In genomic region chr1:92958999-92959398, GRCm38 (mm10) we compare ENCODE assay signal across 22 mouse cellular contexts. TPM values are rescaled to one million over a fixed set of nuclear protein-coding genes. Genes with fewer than 3 reads are reported as not detected.
DNase-seq lines count a peak whose midpoint lies in the region; ATAC-seq and TF ChIP-seq lines count a peak whose summit lies in the region.
"Had no signal": no experiment of that assay in that cellular context is flagged by ENCODE, and none has a peak within 500 bp of the region (broad histone marks: within the 10 kb centered on the region; RNA-seq: fewer than 3 reads in every experiment).

No protein-coding gene starts in this region.

- no peak for TF ChIP-seq POLR2A in lung, adult 2 months (IDR thresholded peaks at IDR 0.05; ENCODE audit: borderline replicate concordance, extremely low read depth, low read depth, low read length)
- TF ChIP-seq POLR2A in MEL (IDR thresholded peaks at IDR 0.05; ENCODE audit: control insufficient read depth in 1 of 2, insufficient read depth in 1 of 2, low read depth in 1 of 2, low read length in 2 of 2, poor library complexity in 1 of 2) = no peak

- no peaks in the 10 kb centered on the region for H3K9me3 ChIP-seq in MEL (replicated peaks; ENCODE audit: insufficient read depth, low read length)
- H3K9me3 ChIP-seq: embryonic facial prominence, embryonic 10.5 days; forebrain, embryonic 13.5 days; heart, embryonic 10.5 days; hindbrain, embryonic 13.5 days had no signal

- no peak overlapping the region for H3K27ac ChIP-seq in MEL (ENCODE audit: control insufficient read depth, low read depth, low read length)
- H3K27ac ChIP-seq: embryonic facial prominence, embryonic 10.5 days; forebrain, embryonic 13.5 days; heart, embryonic 10.5 days; hindbrain, embryonic 13.5 days; hindbrain, postnatal 0 days had no signal

- H3K36me3 ChIP-seq in MEL (ENCODE audit: control insufficient read depth in 1 of 2, insufficient read depth in 2 of 2, low read length in 2 of 2) = peaks cover 0 to 4% of the 10 kb centered on the region in 2 experiments; a peak in 1 of 4 replicates
- H3K36me3 ChIP-seq: embryonic facial prominence, embryonic 10.5 days; heart, embryonic 10.5 days; hindbrain, embryonic 13.5 days had no signal

- no peak for TF ChIP-seq EP300 in MEL (IDR thresholded peaks at IDR 0.05; ENCODE audit: low read depth in 1 of 2, low read length in 2 of 2)

- 42% methylated on average over 1 of the region's 1 CpGs for WGBS in lung, adult 2 months

- peaks cover 2 to 3% of the 10 kb centered on the region in 2 experiments; a peak in 2 of 4 replicates for H3K27me3 ChIP-seq in MEL (ENCODE audit: control insufficient read depth in 1 of 2, insufficient read depth in 2 of 2, low read length in 2 of 2)
- H3K27me3 ChIP-seq: forebrain, embryonic 13.5 days; hindbrain, embryonic 13.5 days had no signal

- peak; percentile 2 for DNase-seq in heart, postnatal 4 days
- no peak for DNase-seq in heart, adult 9 months (ENCODE audit: low spot score in 2 of 2)
- peak; percentile 8 for DNase-seq in lung, postnatal 10 days
- no peak for DNase-seq in lung, adult 2 months
- DNase-seq in 3T3-L1 (ENCODE audit: low read depth, low spot score) (peak; percentile 27), MEL (ENCODE audit: low read depth, low spot score) (peak; percentile 28)
- DNase-seq: adrenal gland, postnatal 10 days; B cell, adult 2 months; cerebellum, adult 2 months; forebrain, postnatal 0 days; gastrocnemius, postnatal 14 days; heart, postnatal 10 days had no signal

- TF ChIP-seq RAD21 in MEL (IDR thresholded peaks at IDR 0.05; ENCODE audit: low read depth, low read length) = no peak

- H3K79me2 ChIP-seq in MEL (ENCODE audit: control insufficient read depth, insufficient read depth, low read length, poor library complexity) = no peaks in the 10 kb centered on the region

- H3K9ac ChIP-seq in MEL (ENCODE audit: control insufficient read depth, low read depth, low read length, poor library complexity, severe bottlenecking) = no peak overlapping the region
- H3K9ac ChIP-seq: forebrain, embryonic 13.5 days; forebrain, postnatal 0 days; hindbrain, embryonic 13.5 days had no signal

- no peak overlapping the region for H3K4me3 ChIP-seq in lung, adult 2 months (replicated peaks; ENCODE audit: extremely low read depth, low read depth, low read length)
- no peak overlapping the region for H3K4me3 ChIP-seq in MEL (ENCODE audit: control insufficient read depth in 1 of 2, insufficient read depth in 1 of 2, low read depth in 2 of 2, low read length in 2 of 2)
- H3K4me3 ChIP-seq: embryonic facial prominence, embryonic 10.5 days; forebrain, embryonic 13.5 days; heart, embryonic 10.5 days; hindbrain, embryonic 13.5 days had no signal

- no peaks in the 10 kb centered on the region; the same call in 1 of the 2 replicates for H3K4me1 ChIP-seq in lung, adult 2 months (ENCODE audit: control insufficient read depth, insufficient read depth, low read length)
- H3K4me1 ChIP-seq in MEL (ENCODE audit: control insufficient read depth in 1 of 2, insufficient read depth in 2 of 2, low read length in 2 of 2) = peaks cover 2 to 7% of the 10 kb centered on the region in 2 experiments; a peak in 2 of 4 replicates
- H3K4me1 ChIP-seq: forebrain, embryonic 13.5 days; heart, embryonic 10.5 days had no signal

- ATAC-seq in CD4-positive, CD25-positive, alpha-beta regulatory T cell, adult 4 months = no peak
- ATAC-seq: forebrain, embryonic 13.5 days; forebrain, postnatal 0 days; hindbrain, postnatal 0 days had no signal

- TF ChIP-seq CTCF in lung, adult 2 months (IDR thresholded peaks at IDR 0.05; ENCODE audit: insufficient read depth, low read length) = no peak
- TF ChIP-seq CTCF in MEL (IDR thresholded peaks at IDR 0.05 in 2 of 3, conservative IDR thresholded peaks at IDR 0.05 in 1 of 3; ENCODE audit: control insufficient read depth in 1 of 3, insufficient read depth in 1 of 3, low read depth in 2 of 3, low read length in 3 of 3, poor library complexity in 1 of 3, severe bottlenecking in 1 of 3) = no peak

TF ChIP-seq in MEL, 35 proteins besides CTCF, POLR2A, EP300 and RAD21:
- TF ChIP-seq POLR2AphosphoS5 (IDR thresholded peaks at IDR 0.05; ENCODE audit: borderline replicate concordance, low read depth, low read length) (no peak), UBTF (IDR thresholded peaks at IDR 0.05; ENCODE audit: borderline replicate concordance, insufficient read depth, low read depth, low read length) (no peak), NRF1 (IDR thresholded peaks at IDR 0.05; ENCODE audit: insufficient read depth, low read depth, low read length, poor library complexity, severe bottlenecking) (no peak), MAFK (IDR thresholded peaks at IDR 0.05; ENCODE audit: borderline replicate concordance, low read depth, low read length) (no peak), MYB (IDR thresholded peaks at IDR 0.05; ENCODE audit: low read depth, low read length) (no peak), MXI1 (IDR thresholded peaks at IDR 0.05; ENCODE audit: low read depth, low read length) (no peak), ETS1 (IDR thresholded peaks at IDR 0.05; ENCODE audit: low read depth, low read length) (no peak), CHD1 (IDR thresholded peaks at IDR 0.05; ENCODE audit: low read depth, low read length) (no peak), HCFC1 (IDR thresholded peaks at IDR 0.05; ENCODE audit: low read depth, low read length) (no peak), E2F4 (IDR thresholded peaks at IDR 0.05; ENCODE audit: borderline replicate concordance, low read depth, low read length) (no peak)
TF ChIP-seq in MEL: peak in this region for 0.

RNA-seq across cellular contexts. Expression of gene Gpr35, which starts 8.3 kb away (rescaled TPM):
- under 1 TPM; 0.38 to 0.59 TPM for total RNA-seq in heart, postnatal 4 days (2021)
- 5.5 and 8.2 TPM in 2 replicates for polyA plus RNA-seq in lung, adult 2 months (2012; rRNA removed)
- total RNA-seq in MEL (2012; rRNA removed) = not detected in 2 replicates
- under 1 TPM in 1 of 2 experiments, not detected in 1; 0.22 TPM for polyA plus RNA-seq in MEL (2012; ENCODE audit: insufficient read depth in 1 of 2, insufficient read length in 2 of 2, low read depth in 1 of 2, low replicate concordance in 2 of 2, missing spikeins in 1 of 2)
- 1 to 10 TPM; 2.4 to 3.7 TPM for polyA plus RNA-seq in CD4-positive, CD25-positive, alpha-beta regulatory T cell, adult 4 months (2017; shearing (Covaris generic))

RNA-seq across cellular contexts. Expression of gene Capn10, which starts 24.8 kb away (rescaled TPM):
- total RNA-seq in heart, postnatal 4 days (2021) = 10 to 100 TPM; 10.2 to 14.0 TPM
- 26.8 and 27.3 TPM in 2 replicates for polyA plus RNA-seq in lung, adult 2 months (2012; rRNA removed)
- total RNA-seq in MEL (2012; rRNA removed) = 30.5 and 30.7 TPM in 2 replicates
- 10 to 100 TPM in 1 of 2 experiments, not detected in 1; 43.3 TPM for polyA plus RNA-seq in MEL (2012; ENCODE audit: insufficient read depth in 1 of 2, insufficient read length in 2 of 2, low read depth in 1 of 2, low replicate concordance in 2 of 2, missing spikeins in 1 of 2)
- 10 to 100 TPM in 1 of 2 experiments, 1 to 10 TPM in 1; 7.8 to 12.5 TPM for polyA plus RNA-seq in CD4-positive, CD25-positive, alpha-beta regulatory T cell, adult 4 months (2017; shearing (Covaris generic))

RNA-seq across cellular contexts. Expression of gene Aqp12, which starts 47.1 kb away (rescaled TPM):
- total RNA-seq in heart, postnatal 4 days (2021) = not detected
- 0.14 TPM in 1 of 2 replicates, not detected in the other for polyA plus RNA-seq in lung, adult 2 months (2012; rRNA removed)
- total RNA-seq in MEL (2012; rRNA removed) = not detected in 2 replicates
- polyA plus RNA-seq in MEL (2012; ENCODE audit: insufficient read depth in 1 of 2, insufficient read length in 2 of 2, low read depth in 1 of 2, low replicate concordance in 2 of 2, missing spikeins in 1 of 2) = not detected
- polyA plus RNA-seq in CD4-positive, CD25-positive, alpha-beta regulatory T cell, adult 4 months (2017; shearing (Covaris generic)) = not detected
- total RNA-seq: forebrain, postnatal 0 days; gastrocnemius, adult 18-20 months; gastrocnemius, postnatal 14 days; heart, postnatal 10 days; hematopoietic stem cell, adult 5-6 weeks; hindbrain, postnatal 0 days had no signal
- polyA plus RNA-seq: cerebellum, adult 2 months; embryonic facial prominence, embryonic 10.5 days; embryonic facial prominence, embryonic 14.5 days; forebrain, embryonic 13.5 days; forebrain, postnatal 0 days; gonadal fat pad, adult 2 months; heart, embryonic 10.5 days; hindbrain, embryonic 13.5 days; hindbrain, postnatal 0 days had no signal

RNA-seq across cellular contexts. Expression of gene Rnpepl1, which starts 48.4 kb away (rescaled TPM):
- total RNA-seq in heart, postnatal 4 days (2021) = 10 to 100 TPM; 73.8 to 74.1 TPM
- 249 and 277 TPM in 2 replicates for polyA plus RNA-seq in lung, adult 2 months (2012; rRNA removed)
- total RNA-seq in MEL (2012; rRNA removed) = 25.2 and 31.1 TPM in 2 replicates
- 10 to 100 TPM in 1 of 2 experiments, not detected in 1; 91.0 TPM for polyA plus RNA-seq in MEL (2012; ENCODE audit: insufficient read depth in 1 of 2, insufficient read length in 2 of 2, low read depth in 1 of 2, low replicate concordance in 2 of 2, missing spikeins in 1 of 2)
- polyA plus RNA-seq in CD4-positive, CD25-positive, alpha-beta regulatory T cell, adult 4 months (2017; shearing (Covaris generic)) = 10 to 100 TPM; 23.2 to 32.8 TPM

RNA-seq across cellular contexts. Expression of gene Dusp28, which starts 52.2 kb away (rescaled TPM):
- 10 to 100 TPM in 1 of 2 experiments, 1 to 10 TPM in 1; 9.3 to 10.6 TPM for total RNA-seq in heart, postnatal 4 days (2021)
- polyA plus RNA-seq in lung, adult 2 months (2012; rRNA removed) = 21.9 and 27.1 TPM in 2 replicates
- 10.1 and 11.9 TPM in 2 replicates for total RNA-seq in MEL (2012; rRNA removed)
- polyA plus RNA-seq in MEL (2012; ENCODE audit: insufficient read depth in 1 of 2, insufficient read length in 2 of 2, low read depth in 1 of 2, low replicate concordance in 2 of 2, missing spikeins in 1 of 2) = 10 to 100 TPM in 1 of 2 experiments, not detected in 1; 12.0 TPM
- polyA plus RNA-seq in CD4-positive, CD25-positive, alpha-beta regulatory T cell, adult 4 months (2017; shearing (Covaris generic)) = 1 to 10 TPM; 4.2 to 4.4 TPM

Comparison
In these comparisons a context has a peak if more than half of its experiments do, and no peak if none do; other contexts are left out.
1. DNase-seq: peak in heart, postnatal 4 days (single experiment), lung, postnatal 10 days (single experiment), 3T3-L1 (single experiment) and MEL (single experiment); none in heart, adult 9 months (0 of 2) and lung, adult 2 months (single experiment).